Mouse (Mus musculus) lung, embryonic 16.5 days (tissue): ENCODE measurements around the gene Slc1a5. TPM values are rescaled to one million over a fixed set of nuclear protein-coding genes. Genes with fewer than 3 reads are reported as not detected.
A peak's percentile ranks its signal among the peaks of the same experiment; 100 is the strongest.

Experiments
- ATAC-seq: fragments of 200-750 bp; cut with Nextera tagmentation; 2 replicates; pipeline ENCODE4 v1.8.0; 2017; ENCODE audit warnings: low read depth, mild to moderate bottlenecking, moderate library complexity
- H3K27ac ChIP-seq: fragments of 300-500 bp; sonication (generic); 2 replicates; pipeline ENCODE4 v1.5.1; 2014; ENCODE audit warnings: mild to moderate bottlenecking, control low read depth, low read length
- H3K27me3 ChIP-seq: fragments of 300-500 bp; sonication (generic); 2 replicates; pipeline ENCODE4 v1.6.1; 2014; ENCODE audit warnings: low read depth, low read length, mixed read lengths; ENCODE audit not compliant: control insufficient read depth, insufficient read depth
- H3K36me3 ChIP-seq: fragments of 300-500 bp; sonication (generic); 2 replicates; pipeline ENCODE4 v1.6.1; 2014; ENCODE audit warnings: low read length; ENCODE audit not compliant: control insufficient read depth, insufficient read depth
- H3K4me1 ChIP-seq: fragments of 300-500 bp; sonication (generic); replicated peaks from 2 replicates; pipeline ENCODE4 v1.6.1; 2014; ENCODE audit warnings: low read length, mixed read lengths; ENCODE audit not compliant: control insufficient read depth, insufficient read depth
- H3K4me2 ChIP-seq: fragments of 300-500 bp; sonication (generic); 2 replicates; pipeline ENCODE4 v1.6.1; 2014; ENCODE audit warnings: low read depth, low read length, control low read depth
- H3K4me3 ChIP-seq: fragments of 300-500 bp; sonication (generic); 2 replicates; pipeline ENCODE4 v1.5.1; 2014; ENCODE audit warnings: mild to moderate bottlenecking, low read length, control low read depth
- H3K9ac ChIP-seq: fragments of 300-500 bp; sonication (generic); 2 replicates; pipeline ENCODE4 v1.6.1; 2014; ENCODE audit warnings: low read length, control low read depth
- H3K9me3 ChIP-seq: fragments of 300-500 bp; sonication (generic); 2 replicates; pipeline ENCODE4 v1.6.1; 2016; ENCODE audit warnings: low read length; ENCODE audit not compliant: control insufficient read depth
- WGBS: fragments of 180-500 bp; shearing (Covaris S2); extraction: QIAGEN DNeasy Blood & Tissue Kit; methylation state at CpG from one replicate; pipeline ENCODE4 v1.1.7; 2014; 5-methylcytosine and 5-hydroxymethylcytosine counted together
- polyA plus RNA-seq: library from polyadenylated mRNA; unstranded; fragments of >200 nt; fragmentation: Nextera tagmentation; extraction: Ambion mirVana; gene quantifications from 2 replicates; pipeline ENCODE4 v1.2.1, GENCODE M21; 2015

Gene Slc1a5
- polyA plus RNA-seq, 1 experiment from 2014 or later: 46.7 TPM

- WGBS: 27% methylated on average over 17 of the region's 17 CpGs
- Histone ChIP-seq H3K27me3 (no peaks in the 10 kb centered on the region), H3K36me3 (no peaks in the 10 kb centered on the region), H3K4me2 (no peak overlapping the region), H3K9ac (no peak overlapping the region), H3K27ac (peak overlapping the region; percentile 37; the same call in 1 of the 2 replicates), H3K4me1 (peaks cover 5% of the 10 kb centered on the region), H3K4me3 (no peak overlapping the region), H3K9me3 (no peaks in the 10 kb centered on the region)
- peak; percentile 57 for ATAC-seq
These were observed 25.6 kb upstream of the Slc1a5 start for GRCm38 (mm10) chr7:16755362-16756017.

GRCm38 (mm10) chr7:16758872-16759574, 22.1 kb upstream of the Slc1a5 start:
- Histone ChIP-seq H3K9ac (no peak overlapping the region), H3K9me3 (no peaks in the 10 kb centered on the region), H3K4me2 (no peak overlapping the region), H3K4me3 (no peak overlapping the region), H3K27me3 (no peaks in the 10 kb centered on the region), H3K27ac (no peak overlapping the region), H3K4me1 (peaks cover 19% of the 10 kb centered on the region), H3K36me3 (no peaks in the 10 kb centered on the region)
- WGBS: 67% methylated on average over 10 of the region's 11 CpGs
- no peak for ATAC-seq

- Histone ChIP-seq H3K36me3 (no peaks in the 10 kb centered on the region), H3K4me3 (no peak overlapping the region), H3K27ac (peak overlapping the region; percentile 50), H3K4me1 (peaks cover 19% of the 10 kb centered on the region), H3K27me3 (no peaks in the 10 kb centered on the region), H3K9ac (no peak overlapping the region), H3K9me3 (no peaks in the 10 kb centered on the region), H3K4me2 (no peak overlapping the region)
- WGBS: 17% methylated on average over 8 of the region's 8 CpGs
- peak; percentile 35; the same call in 1 of the 2 replicates for ATAC-seq
These were observed 20.8 kb upstream of the Slc1a5 start for GRCm38 (mm10) chr7:16760292-16760691.

GRCm38 (mm10) chr7:16761005-16761481, 20.1 kb upstream of the Slc1a5 start:
- Histone ChIP-seq H3K36me3 (no peaks in the 10 kb centered on the region), H3K27me3 (no peaks in the 10 kb centered on the region), H3K9ac (peak overlapping the region; percentile 27; the same call in 1 of the 2 replicates), H3K27ac (peak overlapping the region; percentile 77), H3K4me1 (peaks cover 19% of the 10 kb centered on the region), H3K9me3 (no peaks in the 10 kb centered on the region), H3K4me2 (0 out of 2 replicates have a peak overlapping the region, but pooled peaks have one; percentile 5), H3K4me3 (no peak overlapping the region)
- ATAC-seq: peak; percentile 87
- WGBS: 23% methylated on average over 10 of the region's 10 CpGs

- H3K4me1 ChIP-seq: peaks cover 19% of the 10 kb centered on the region
- H3K4me3 ChIP-seq: no peak overlapping the region
- no peaks in the 10 kb centered on the region for H3K9me3 ChIP-seq
- H3K27me3 ChIP-seq: no peaks in the 10 kb centered on the region
- 41% methylated on average over 5 of the region's 5 CpGs for WGBS
- no peak overlapping the region for H3K4me2 ChIP-seq
- H3K27ac ChIP-seq: peak overlapping the region; percentile 69
- H3K9ac ChIP-seq: peak overlapping the region; percentile 35; the same call in 1 of the 2 replicates
- no peak for ATAC-seq
- no peaks in the 10 kb centered on the region for H3K36me3 ChIP-seq
These were observed 19.5 kb upstream of the Slc1a5 start for GRCm38 (mm10) chr7:16761630-16762029.

- H3K27me3 ChIP-seq: no peaks in the 10 kb centered on the region
- no peaks in the 10 kb centered on the region for H3K36me3 ChIP-seq
- no peak overlapping the region for H3K4me3 ChIP-seq
- no peak for ATAC-seq
- no peak overlapping the region for H3K4me2 ChIP-seq
- WGBS: 73% methylated on average over 7 of the region's 7 CpGs
- H3K9me3 ChIP-seq: no peaks in the 10 kb centered on the region
- no peak overlapping the region for H3K9ac ChIP-seq
- no peak overlapping the region for H3K27ac ChIP-seq
- peaks cover 19% of the 10 kb centered on the region for H3K4me1 ChIP-seq
These were observed 17.5 kb upstream of the Slc1a5 start for GRCm38 (mm10) chr7:16763463-16764218.

GRCm38 (mm10) chr7:16766443-16766842, 14.7 kb upstream of the Slc1a5 start:
- H3K9me3 ChIP-seq: no peaks in the 10 kb centered on the region
- 36% methylated on average over 2 of the region's 2 CpGs for WGBS
- H3K4me2 ChIP-seq: no peak overlapping the region
- no peaks in the 10 kb centered on the region for H3K27me3 ChIP-seq
- ATAC-seq: no peak
- H3K4me1 ChIP-seq: peaks cover 5% of the 10 kb centered on the region
- no peak overlapping the region for H3K27ac ChIP-seq
- H3K4me3 ChIP-seq: no peak overlapping the region
- no peaks in the 10 kb centered on the region for H3K36me3 ChIP-seq
- H3K9ac ChIP-seq: no peak overlapping the region

- H3K4me1 ChIP-seq: peaks cover 6% of the 10 kb centered on the region; the same call in 1 of the 2 replicates
- H3K36me3 ChIP-seq: no peaks in the 10 kb centered on the region
- no peaks in the 10 kb centered on the region for H3K27me3 ChIP-seq
- H3K9ac ChIP-seq: no peak overlapping the region
- H3K4me3 ChIP-seq: no peak overlapping the region
- no peak for ATAC-seq
- H3K4me2 ChIP-seq: no peak overlapping the region
- 42% methylated on average over 5 of the region's 5 CpGs for WGBS
- no peak overlapping the region for H3K27ac ChIP-seq
- H3K9me3 ChIP-seq: peaks cover 3% of the 10 kb centered on the region; the same call in 1 of the 2 replicates
These were observed 5.3 kb upstream of the Slc1a5 start for GRCm38 (mm10) chr7:16775888-16776287.

- Histone ChIP-seq H3K9me3 (no peaks in the 10 kb centered on the region), H3K4me3 (no peak overlapping the region), H3K9ac (no peak overlapping the region), H3K36me3 (no peaks in the 10 kb centered on the region), H3K4me2 (no peak overlapping the region), H3K4me1 (peaks cover 27% of the 10 kb centered on the region), H3K27ac (peak overlapping the region; percentile 52; the same call in 1 of the 2 replicates), H3K27me3 (no peaks in the 10 kb centered on the region)
- ATAC-seq: peak; percentile 12; the same call in 1 of the 2 replicates
- 38% methylated on average over 5 of the region's 5 CpGs for WGBS
These were observed 1.1 kb upstream of the Slc1a5 start for GRCm38 (mm10) chr7:16780076-16780475.
